ENCODE assay signal across 8 mouse cellular contexts in genomic region chr10:67647777-67648727, GRCm38 (mm10).
DNase-seq lines count a peak whose midpoint lies in the region; ATAC-seq and TF ChIP-seq lines count a peak whose summit lies in the region.

No protein-coding gene starts in this region.

- no peaks in the 10 kb centered on the region for H3K9me3 ChIP-seq in hindbrain, embryonic 16.5 days (ENCODE audit: control insufficient read depth, low read length)
- no peaks in the 10 kb centered on the region for H3K9me3 ChIP-seq in lung, embryonic 14.5 days (ENCODE audit: low read depth, low read length)

- H3K4me1 ChIP-seq in hindbrain, embryonic 16.5 days (ENCODE audit: control insufficient read depth, insufficient read depth, low read depth, low read length) = peaks cover 19% of the 10 kb centered on the region
- peaks cover 17% of the 10 kb centered on the region for H3K4me1 ChIP-seq in lung, embryonic 14.5 days (ENCODE audit: insufficient read depth)

- no peaks in the 10 kb centered on the region for H3K36me3 ChIP-seq in hindbrain, embryonic 16.5 days (ENCODE audit: control insufficient read depth, insufficient read depth, low read length)
- no peaks in the 10 kb centered on the region for H3K36me3 ChIP-seq in lung, embryonic 14.5 days (ENCODE audit: insufficient read depth)

- peak overlapping the region; percentile 28 for H3K4me3 ChIP-seq in hindbrain, embryonic 16.5 days (ENCODE audit: low read length)
- H3K4me3 ChIP-seq in lung, embryonic 14.5 days (ENCODE audit: low read depth, low read length) = no peak overlapping the region

- no peak overlapping the region for H3K27ac ChIP-seq in hindbrain, embryonic 16.5 days (ENCODE audit: low read depth, low read length)
- H3K27ac ChIP-seq in lung, embryonic 14.5 days (ENCODE audit: low read depth) = peak overlapping the region; percentile 71; the same call in 1 of the 2 replicates

- no peak for TF ChIP-seq CTCF in lung, embryonic 14.5 days (IDR thresholded peaks at IDR 0.05; ENCODE audit: low read depth)

- H3K27me3 ChIP-seq in hindbrain, embryonic 16.5 days (replicated peaks; ENCODE audit: control insufficient read depth, insufficient read depth, low read length) = no peaks in the 10 kb centered on the region
- H3K27me3 ChIP-seq in lung, embryonic 14.5 days (ENCODE audit: insufficient read depth, low read length) = no peaks in the 10 kb centered on the region

- ATAC-seq in hindbrain, embryonic 16.5 days = peak; percentile 35; the same call in 1 of the 2 replicates
- ATAC-seq in lung, embryonic 14.5 days (ENCODE audit: insufficient read depth) = peak; percentile 50

- peak overlapping the region; percentile 37; the same call in 1 of the 2 replicates for H3K9ac ChIP-seq in hindbrain, embryonic 16.5 days (ENCODE audit: low read depth, low read length)
- H3K9ac ChIP-seq in lung, embryonic 14.5 days = no peak overlapping the region

- peak; percentile 25 for DNase-seq in A20 (ENCODE audit: low read depth, low spot score)
- peak; percentile 74 for DNase-seq in adrenal gland, postnatal 10 days
- peak; percentile 18 to 29 for DNase-seq in gastrocnemius, adult 8-10 months (ENCODE audit: low spot score in 2 of 2)
- peak; percentile 92 for DNase-seq in lung, embryonic 14.5 days
- peak; percentile 25 for DNase-seq in ovary, postnatal 14 days (ENCODE audit: low spot score)
- DNase-seq in layer of hippocampus, adult 8-10 months (ENCODE audit: low spot score in 2 of 2) = no peak
- no peak for DNase-seq in cerebellum, postnatal 25 days

- H3K4me2 ChIP-seq in hindbrain, embryonic 16.5 days (ENCODE audit: low read length) = peak overlapping the region; percentile 53
- peak overlapping the region; percentile 55 for H3K4me2 ChIP-seq in lung, embryonic 14.5 days

- WGBS in hindbrain, embryonic 16.5 days = 25% methylated on average over 20 of the region's 20 CpGs
- 16% methylated on average over 20 of the region's 20 CpGs for WGBS in lung, embryonic 14.5 days

Comparison
In these comparisons a context has a peak if more than half of its experiments do, and no peak if none do; other contexts are left out.
1. DNase-seq: peak in A20 (single experiment), adrenal gland, postnatal 10 days (single experiment), gastrocnemius, adult 8-10 months (2 of 2), lung, embryonic 14.5 days (single experiment) and ovary, postnatal 14 days (single experiment); none in layer of hippocampus, adult 8-10 months (0 of 2) and cerebellum, postnatal 25 days (0 of 2).